Mouse (Mus musculus) embryonic facial prominence, embryonic 14.5 days (tissue): ENCODE measurements around the gene Sh3gl2. TPM values are rescaled to one million over a fixed set of nuclear protein-coding genes. Genes with fewer than 3 reads are reported as not detected.
A peak's percentile ranks its signal among the peaks of the same experiment; 100 is the strongest.

ENCODE experiments used
- ATAC-seq: fragments of 200-750 bp; cut with Nextera tagmentation; 2 replicates; pipeline ENCODE4 v1.8.0; 2017; ENCODE audit warnings: low read depth, moderate number of reproducible peaks, moderate TSS enrichment
- DNase-seq: peaks from one replicate; pipeline ENCODE4 v3.0.0-alpha.2; 2015; ENCODE audit warnings: low spot score
- H3K27ac ChIP-seq: fragments of 300-500 bp; sonication (generic); replicated peaks from 2 replicates; pipeline ENCODE4 v1.5.1; 2014; ENCODE audit warnings: low read depth, mild to moderate bottlenecking, low read length, moderate library complexity
- H3K27me3 ChIP-seq: fragments of 300-500 bp; sonication (generic); replicated peaks from 2 replicates; pipeline ENCODE4 v1.6.1; 2014; ENCODE audit warnings: low read length; ENCODE audit not compliant: control insufficient read depth, insufficient read depth
- H3K36me3 ChIP-seq: fragments of 300-500 bp; sonication (generic); 2 replicates; pipeline ENCODE4 v1.6.1; 2014; ENCODE audit warnings: low read length, mixed read lengths; ENCODE audit not compliant: control insufficient read depth, insufficient read depth
- H3K4me1 ChIP-seq: fragments of 300-500 bp; sonication (generic); 2 replicates; pipeline ENCODE4 v1.6.1; 2014; ENCODE audit warnings: antibody characterized with exemption, low read length; ENCODE audit not compliant: control insufficient read depth, insufficient read depth
- H3K4me2 ChIP-seq: fragments of 300-500 bp; sonication (generic); 2 replicates; pipeline ENCODE4 v1.6.1; 2014; ENCODE audit warnings: low read depth, mild to moderate bottlenecking, low read length, moderate library complexity, mixed read lengths
- H3K4me3 ChIP-seq: fragments of 300-500 bp; sonication (generic); 2 replicates; pipeline ENCODE4 v1.5.1; 2014; ENCODE audit warnings: low read depth, mild to moderate bottlenecking, low read length
- H3K9ac ChIP-seq: fragments of 300-500 bp; sonication (generic); 2 replicates; pipeline ENCODE4 v1.6.1; 2014; ENCODE audit warnings: low read depth, mild to moderate bottlenecking, low read length, moderate library complexity, mixed read lengths
- H3K9me3 ChIP-seq: fragments of 300-500 bp; sonication (generic); 2 replicates; pipeline ENCODE4 v1.6.1; 2016; ENCODE audit warnings: low read length; ENCODE audit not compliant: control insufficient read depth
- WGBS: fragments of 180-500 bp; shearing (Covaris S2); extraction: QIAGEN DNeasy Blood & Tissue Kit; methylation state at CpG from one replicate; pipeline ENCODE4 v1.1.7; 2014; 5-methylcytosine and 5-hydroxymethylcytosine counted together
- polyA plus RNA-seq: library from polyadenylated mRNA; unstranded; fragments of >200 nt; fragmentation: Nextera tagmentation; extraction: Ambion mirVana; gene quantifications from 2 replicates; pipeline ENCODE4 v1.2.1, GENCODE M21; 2014

Sh3gl2 gene
- polyA plus RNA-seq, 1 experiment from 2014 or later = 7.0 TPM

- H3K4me2 ChIP-seq = no peak overlapping the region
- H3K4me1 ChIP-seq = no peaks in the 10 kb centered on the region
- ATAC-seq (no peak), DNase-seq (peak; percentile 12)
- no peaks in the 10 kb centered on the region for H3K36me3 ChIP-seq
- H3K27ac ChIP-seq = no peak overlapping the region
- H3K27me3 ChIP-seq = no peaks in the 10 kb centered on the region
- WGBS = 73% methylated on average over 8 of the region's 8 CpGs
- H3K9ac ChIP-seq = no peak overlapping the region
- no peak overlapping the region for H3K4me3 ChIP-seq
- no peaks in the 10 kb centered on the region for H3K9me3 ChIP-seq
These were observed 193.8 kb downstream of the Sh3gl2 start for GRCm38 (mm10) chr4:85398765-85399164.

GRCm38 (mm10) chr4:85402823-85403222, 197.9 kb downstream of the Sh3gl2 start:
- H3K4me3 ChIP-seq = no peak overlapping the region
- H3K4me2 ChIP-seq = no peak overlapping the region
- no peaks in the 10 kb centered on the region for H3K36me3 ChIP-seq
- WGBS = 27% methylated on average over 4 of the region's 4 CpGs
- peak; percentile 86 for DNase-seq
- no peaks in the 10 kb centered on the region for H3K9me3 ChIP-seq
- no peak overlapping the region for H3K9ac ChIP-seq
- H3K27me3 ChIP-seq = no peaks in the 10 kb centered on the region
- no peak for ATAC-seq
- no peak overlapping the region for H3K27ac ChIP-seq
- H3K4me1 ChIP-seq = no peaks in the 10 kb centered on the region

- Histone ChIP-seq H3K9ac (no peak overlapping the region), H3K27ac (no peak overlapping the region), H3K9me3 (no peaks in the 10 kb centered on the region), H3K4me1 (no peaks in the 10 kb centered on the region), H3K27me3 (no peaks in the 10 kb centered on the region), H3K36me3 (no peaks in the 10 kb centered on the region), H3K4me2 (no peak overlapping the region), H3K4me3 (no peak overlapping the region)
- WGBS = 40% methylated on average over 10 of the region's 10 CpGs
- ATAC-seq (0 out of 2 replicates have a peak, but pooled peaks have one; percentile 26), DNase-seq (peak; percentile 69)
These were observed 199.7 kb downstream of the Sh3gl2 start for GRCm38 (mm10) chr4:85404424-85405194.

- ATAC-seq = no peak
- H3K9ac ChIP-seq = no peak overlapping the region
These were observed 200.3 kb downstream of the Sh3gl2 start for GRCm38 (mm10) chr4:85405276-85405675.

GRCm38 (mm10) chr4:85416466-85416865, 211.5 kb downstream of the Sh3gl2 start:
- DNase-seq (no peak), ATAC-seq (no peak)
- Histone ChIP-seq H3K4me1 (no peaks in the 10 kb centered on the region), H3K4me3 (no peak overlapping the region), H3K27me3 (no peaks in the 10 kb centered on the region), H3K36me3 (no peaks in the 10 kb centered on the region), H3K9me3 (no peaks in the 10 kb centered on the region), H3K9ac (no peak overlapping the region), H3K4me2 (no peak overlapping the region), H3K27ac (no peak overlapping the region)
- WGBS = 94% methylated on average over 3 of the region's 3 CpGs

More at GRCm38 (mm10) chr4:85405276-85405675, 200.3 kb downstream of the Sh3gl2 start:
- 66% methylated on average over 7 of the region's 7 CpGs for WGBS
- Histone ChIP-seq H3K4me2 (no peak overlapping the region), H3K4me1 (no peaks in the 10 kb centered on the region), H3K4me3 (no peak overlapping the region), H3K27me3 (no peaks in the 10 kb centered on the region), H3K27ac (no peak overlapping the region), H3K9me3 (no peaks in the 10 kb centered on the region), H3K36me3 (no peaks in the 10 kb centered on the region)
- no peak for DNase-seq

GRCm38 (mm10) chr4:85420429-85420828, 215.5 kb downstream of the Sh3gl2 start:
- DNase-seq (no peak), ATAC-seq (no peak)
- Histone ChIP-seq H3K4me3 (no peak overlapping the region), H3K27me3 (no peaks in the 10 kb centered on the region), H3K4me2 (no peak overlapping the region), H3K9ac (no peak overlapping the region), H3K36me3 (no peaks in the 10 kb centered on the region), H3K9me3 (no peaks in the 10 kb centered on the region), H3K27ac (no peak overlapping the region), H3K4me1 (no peaks in the 10 kb centered on the region)
- 84% methylated on average over 6 of the region's 6 CpGs for WGBS

- H3K36me3 ChIP-seq = no peaks in the 10 kb centered on the region
- H3K9ac ChIP-seq = no peak overlapping the region
- H3K4me1 ChIP-seq = no peaks in the 10 kb centered on the region
- H3K27me3 ChIP-seq = no peaks in the 10 kb centered on the region
- ATAC-seq = no peak
- no peak overlapping the region for H3K4me2 ChIP-seq
- H3K9me3 ChIP-seq = no peaks in the 10 kb centered on the region
- WGBS = 73% methylated on average over 4 of the region's 4 CpGs
- H3K4me3 ChIP-seq = no peak overlapping the region
- no peak overlapping the region for H3K27ac ChIP-seq
- no peak for DNase-seq
These were observed 221.3 kb downstream of the Sh3gl2 start for GRCm38 (mm10) chr4:85426211-85426610.

GRCm38 (mm10) chr4:85432786-85433185, 227.9 kb downstream of the Sh3gl2 start:
- DNase-seq (no peak), ATAC-seq (no peak)
- Histone ChIP-seq H3K36me3 (no peaks in the 10 kb centered on the region), H3K27ac (no peak overlapping the region), H3K4me1 (peaks cover 7% of the 10 kb centered on the region; the same call in 1 of the 2 replicates), H3K9me3 (no peaks in the 10 kb centered on the region), H3K27me3 (no peaks in the 10 kb centered on the region), H3K4me3 (no peak overlapping the region), H3K9ac (no peak overlapping the region), H3K4me2 (no peak overlapping the region)
- WGBS = 89% methylated on average over 4 of the region's 4 CpGs

- 25% methylated on average over 8 of the region's 8 CpGs for WGBS
- no peak overlapping the region for H3K27ac ChIP-seq
- H3K27me3 ChIP-seq = no peaks in the 10 kb centered on the region
- ATAC-seq (no peak), DNase-seq (peak; percentile 46)
- no peak overlapping the region for H3K4me2 ChIP-seq
- no peak overlapping the region for H3K9ac ChIP-seq
- no peaks in the 10 kb centered on the region for H3K36me3 ChIP-seq
- H3K4me1 ChIP-seq = peaks cover 7% of the 10 kb centered on the region; the same call in 1 of the 2 replicates
- H3K9me3 ChIP-seq = no peaks in the 10 kb centered on the region
- H3K4me3 ChIP-seq = no peak overlapping the region
These were observed 229.8 kb downstream of the Sh3gl2 start for GRCm38 (mm10) chr4:85434734-85435133.
